Mouse (Mus musculus): ENCODE data around the gene Nr4a2.

DNA sequence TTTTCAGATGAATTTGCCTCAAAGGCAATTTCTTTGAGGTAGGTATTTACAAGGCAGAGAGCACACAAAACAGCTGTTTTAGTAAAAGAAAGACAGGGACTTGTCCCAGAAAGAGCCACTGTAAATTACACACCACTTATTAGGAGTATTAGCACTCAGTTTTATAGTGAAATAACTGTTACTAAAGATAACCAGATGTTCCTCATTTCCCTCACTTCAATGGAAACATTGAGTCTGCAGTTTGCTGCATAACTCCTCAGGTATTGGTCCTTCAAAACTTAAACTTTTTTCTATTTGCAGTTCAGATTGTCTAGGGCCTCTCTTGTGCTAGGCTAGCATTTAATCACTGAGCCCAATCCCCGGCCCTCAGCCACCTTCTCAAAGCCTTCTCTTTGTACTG, 41.6 kb upstream of the Nr4a2 start:
- TF ChIP-seq CTCF (IDR thresholded peaks at IDR 0.05; ENCODE audit: low read depth, low read length) = no peak
- TF ChIP-seq EP300 (IDR thresholded peaks at IDR 0.05; ENCODE audit: insufficient read depth, low read depth, low read length) = no peak

Measured in ES-Bruce4 (cell line).